Mouse (Mus musculus): ENCODE measurements around the gene Wnt9a. TPM values are rescaled to one million over a fixed set of nuclear protein-coding genes. Genes with fewer than 3 reads are reported as not detected.

Wnt9a gene
- polyA plus RNA-seq, 1 experiment from 2014 or later, result 3.1 TPM

Small RNA genes lying within 50 kb of the gene (microRNA-seq; reads per million reads assigned to microRNA genes)
- not detected for gene Gm24756

Other genes with a start within 250 kb of the Wnt9a start
- 0.48 and 0.71 TPM in 2 replicates for gene Obscn, start 170.5 kb upstream of the Wnt9a start, polyA plus RNA-seq (2015; fragmentation: Nextera tagmentation; extraction: Ambion mirVana)
- 7.3 and 7.8 TPM in 2 replicates for gene Iba57, start 143.2 kb upstream of the Wnt9a start, polyA plus RNA-seq (2015; fragmentation: Nextera tagmentation; extraction: Ambion mirVana)
- gene Gjc2, start 123.7 kb upstream of the Wnt9a start, polyA plus RNA-seq (2015; fragmentation: Nextera tagmentation; extraction: Ambion mirVana), result 0.20 and 0.22 TPM in 2 replicates
- gene Guk1, start 114.7 kb upstream of the Wnt9a start, polyA plus RNA-seq (2015; fragmentation: Nextera tagmentation; extraction: Ambion mirVana), result 252 and 294 TPM in 2 replicates
- 92.1 and 95.9 TPM in 2 replicates for gene Mrpl55, start 104.4 kb upstream of the Wnt9a start, polyA plus RNA-seq (2015; fragmentation: Nextera tagmentation; extraction: Ambion mirVana)
- gene 2310033P09Rik, start 98.6 kb upstream of the Wnt9a start, polyA plus RNA-seq (2015; fragmentation: Nextera tagmentation; extraction: Ambion mirVana), result 26.8 and 27.6 TPM in 2 replicates
- 684 and 686 TPM in 2 replicates for gene Arf1, start 78.7 kb upstream of the Wnt9a start, polyA plus RNA-seq (2015; fragmentation: Nextera tagmentation; extraction: Ambion mirVana)
- gene Wnt3a, start 16.2 kb upstream of the Wnt9a start, polyA plus RNA-seq (2015; fragmentation: Nextera tagmentation; extraction: Ambion mirVana), result 0.45 and 0.77 TPM in 2 replicates
- gene Prss38, start 68.7 kb downstream of the Wnt9a start, polyA plus RNA-seq (2015; fragmentation: Nextera tagmentation; extraction: Ambion mirVana), result not detected in 2 replicates
- 18.9 and 20.0 TPM in 2 replicates for gene Jmjd4, start 143.1 kb downstream of the Wnt9a start, polyA plus RNA-seq (2015; fragmentation: Nextera tagmentation; extraction: Ambion mirVana)
- gene Snap47, start 144.3 kb downstream of the Wnt9a start, polyA plus RNA-seq (2015; fragmentation: Nextera tagmentation; extraction: Ambion mirVana), result 602 and 634 TPM in 2 replicates
- 11.3 and 11.7 TPM in 2 replicates for gene Zfp867, start 165.5 kb downstream of the Wnt9a start, polyA plus RNA-seq (2015; fragmentation: Nextera tagmentation; extraction: Ambion mirVana)
- 11.4 and 15.5 TPM in 2 replicates for gene Zkscan17, start 219.8 kb downstream of the Wnt9a start, polyA plus RNA-seq (2015; fragmentation: Nextera tagmentation; extraction: Ambion mirVana)
- gene Nlrp3, start 234.6 kb downstream of the Wnt9a start, polyA plus RNA-seq (2015; fragmentation: Nextera tagmentation; extraction: Ambion mirVana), result 0.07 and 0.10 TPM in 2 replicates